Mouse (Mus musculus) cerebellum, postnatal 36 days (tissue): ENCODE measurements around the gene Neurl3.

Source experiments
- DNase-seq, 2 experiments: peaks; one replicate each; pipeline ENCODE4 v3.0.0; 2021 to 2022; ENCODE audit warnings: mixed read lengths in 2 of 2

The Neurl3 gene

DNA sequence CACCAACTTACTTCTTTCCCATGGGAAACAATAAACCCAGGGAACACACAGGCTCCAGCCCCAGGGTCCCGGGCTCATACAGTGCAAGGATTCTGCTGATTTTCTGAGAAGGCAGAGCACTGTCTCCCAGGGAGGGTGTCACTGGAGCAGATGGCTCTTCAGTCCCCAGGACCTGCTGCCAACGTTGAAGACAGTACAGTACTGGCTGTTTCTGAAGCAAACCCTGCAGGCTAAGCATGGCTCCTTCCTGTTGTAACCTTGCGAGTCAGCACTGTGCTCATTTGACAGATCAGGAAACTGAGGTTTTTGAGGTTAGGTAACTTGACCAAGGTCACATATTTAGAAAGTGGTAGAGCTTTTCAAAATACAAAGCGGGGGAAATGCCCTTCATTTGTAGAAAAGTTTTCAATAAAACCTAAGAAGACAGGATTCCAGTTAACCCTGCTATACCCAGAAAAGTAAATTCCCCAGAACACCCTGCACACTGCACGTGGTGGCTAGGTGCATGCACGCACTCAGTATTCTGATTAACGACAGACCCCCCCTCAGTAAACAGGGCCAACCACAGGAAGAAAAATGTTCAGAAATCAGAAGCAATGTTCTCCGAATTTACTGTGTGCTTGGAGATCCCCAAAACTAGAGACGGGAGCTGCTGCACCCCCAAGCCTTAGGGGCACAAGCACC lies 22.1 kb upstream of the Neurl3 start:
- DNase-seq: peak; percentile 64 to 70

- no peak for DNase-seq
Observed at GRCm38 (mm10) chr1:36294402-36294801, 19.9 kb upstream of the Neurl3 start.

DNA sequence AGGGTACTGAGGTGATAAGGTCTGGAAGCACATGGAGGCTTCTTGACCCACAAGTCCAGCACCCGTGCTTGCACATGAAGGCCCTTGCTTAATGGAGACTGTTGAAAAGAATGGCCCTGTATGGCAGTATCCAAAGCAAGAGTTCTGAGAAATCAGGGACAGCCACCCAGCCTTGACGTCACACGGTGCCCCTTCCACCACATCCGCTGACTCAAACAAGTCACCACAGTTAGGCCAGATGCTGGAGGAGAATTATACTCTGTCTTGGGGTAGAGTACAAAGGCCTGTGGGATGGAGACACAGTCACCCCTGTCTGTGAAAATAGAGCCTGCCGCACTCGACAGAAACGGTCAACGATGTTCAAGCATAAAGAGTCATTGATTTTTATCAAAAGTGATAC lies 19.0 kb upstream of the Neurl3 start:
- no peak for DNase-seq

- DNase-seq: no peak
Observed at GRCm38 (mm10) chr1:36281849-36282248, 7.4 kb upstream of the Neurl3 start.

- no peak for DNase-seq
Observed at GRCm38 (mm10) chr1:36280938-36281337, 6.5 kb upstream of the Neurl3 start.

DNA sequence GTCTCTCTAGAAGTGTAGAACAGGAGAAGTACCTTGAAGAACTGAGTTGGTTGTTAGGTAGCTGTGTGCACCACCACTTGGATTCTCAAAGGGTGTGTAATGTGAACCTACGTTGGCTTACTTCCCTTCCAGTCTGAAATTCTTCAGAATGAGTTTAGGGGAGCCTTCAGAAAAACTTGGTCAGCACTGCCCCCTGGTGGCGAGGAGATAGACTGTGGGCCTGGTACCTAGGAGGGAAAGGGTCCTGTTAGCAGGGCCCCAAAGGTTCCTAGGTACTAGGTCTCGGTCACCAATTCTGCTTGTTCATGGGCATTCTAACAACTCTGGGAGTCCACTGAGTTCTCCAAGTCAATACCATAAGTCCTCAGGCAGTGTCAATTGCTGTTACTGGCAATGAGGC lies 4.7 kb upstream of the Neurl3 start:
- DNase-seq: peak; percentile 87 to 88

DNA sequence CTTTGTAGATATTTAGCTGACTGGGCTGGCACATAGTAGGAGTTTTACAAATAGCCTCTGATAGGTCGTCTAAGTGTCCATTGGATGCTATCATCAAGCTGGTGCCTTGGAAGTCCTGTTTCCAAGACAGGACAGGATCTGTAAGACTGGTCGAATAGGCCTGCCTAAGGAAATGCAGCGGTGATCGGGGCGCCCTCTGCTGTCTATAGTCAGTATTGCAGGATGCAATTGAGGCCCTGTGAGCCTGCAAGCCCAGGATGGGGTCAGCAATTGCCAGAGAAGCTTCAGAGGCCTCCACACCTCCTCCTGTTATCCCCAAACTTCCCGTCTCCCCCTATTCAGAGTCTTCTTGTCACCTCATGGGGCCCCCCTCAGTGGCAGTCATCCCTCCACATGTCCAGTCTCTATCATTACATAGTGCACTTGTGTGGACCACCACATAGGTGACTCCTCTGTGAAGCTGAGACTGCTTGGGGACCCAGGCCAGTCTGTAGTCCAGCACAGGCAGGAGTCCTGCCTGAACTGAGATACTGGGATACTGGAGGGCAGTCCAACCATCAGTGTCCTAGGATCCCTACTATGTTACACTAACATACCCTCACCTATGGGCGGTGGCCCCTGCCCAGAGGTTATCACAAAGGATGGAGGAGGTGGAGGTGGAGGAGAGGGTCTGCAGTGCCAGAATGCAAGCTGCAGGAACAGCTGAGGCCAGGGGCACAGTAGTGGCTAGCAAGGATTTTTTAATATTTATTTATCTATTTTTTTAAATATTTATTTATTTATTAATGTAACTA lies 3.0 kb upstream of the Neurl3 start:
- peak; percentile 85 to 90 for DNase-seq

- DNase-seq: no peak
Observed at GRCm38 (mm10) chr1:36275635-36276389, 1.3 kb upstream of the Neurl3 start.

- no peak for DNase-seq
Observed at GRCm38 (mm10) chr1:36273288-36273687, 1.2 kb downstream of the Neurl3 start.

- DNase-seq: no peak
Observed at GRCm38 (mm10) chr1:36272546-36272945, 1.9 kb downstream of the Neurl3 start.

GRCm38 (mm10) chr1:36271516-36272230 lies 2.8 kb downstream of the Neurl3 start:
- DNase-seq: no peak

DNA sequence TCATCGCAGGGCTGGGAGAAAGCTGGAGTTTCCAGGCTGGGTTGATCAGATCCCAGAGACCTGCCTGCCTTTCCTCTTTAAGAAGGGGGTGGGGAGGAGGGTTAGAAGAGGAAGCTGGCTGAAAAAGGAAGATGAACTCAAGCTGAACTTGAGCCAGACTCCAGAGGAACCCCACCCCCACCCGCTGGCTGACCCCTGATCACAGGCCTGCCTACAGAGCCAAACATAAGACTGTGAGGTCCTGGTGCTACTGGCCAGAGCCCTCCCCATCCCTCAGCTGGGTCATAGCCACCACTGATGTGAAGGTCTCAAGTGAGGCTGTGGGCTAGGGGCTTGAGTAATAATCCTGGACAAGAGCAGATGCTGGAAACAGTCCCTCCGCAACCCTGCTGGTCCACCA lies 3.8 kb downstream of the Neurl3 start:
- DNase-seq: no peak

DNA sequence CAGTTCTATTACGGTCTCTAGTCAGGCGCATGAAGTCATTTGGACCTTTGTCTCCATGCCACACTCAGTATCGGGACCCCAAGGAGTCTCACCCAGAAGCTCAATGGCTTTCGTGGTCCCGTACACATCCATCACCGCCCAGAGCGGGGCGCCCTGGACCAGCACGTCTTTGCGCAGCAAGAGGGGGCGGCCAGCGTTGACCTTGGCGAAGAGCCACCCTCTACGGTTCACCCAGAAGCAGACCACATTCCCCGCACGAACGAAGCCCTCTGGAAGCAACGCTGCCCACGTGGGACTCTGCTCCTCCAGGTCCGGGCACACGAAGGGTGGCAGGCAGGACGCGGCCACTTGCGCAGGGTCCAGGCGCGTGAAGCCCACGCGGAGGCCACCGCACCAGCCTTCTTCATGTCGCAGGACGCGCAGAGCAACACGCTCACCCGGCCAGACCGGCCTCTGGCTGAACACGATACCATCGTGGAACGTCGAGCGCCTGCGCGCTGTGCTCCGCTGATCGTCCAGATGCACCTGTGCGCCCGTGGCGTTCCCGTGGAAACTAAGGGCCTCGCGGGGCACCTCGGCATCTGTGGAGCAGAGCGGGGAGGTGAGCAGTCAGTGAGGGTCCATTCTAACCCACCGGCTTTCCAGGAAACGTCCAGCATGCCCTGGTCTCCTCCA lies 5.2 kb downstream of the Neurl3 start:
- DNase-seq: no peak

DNA sequence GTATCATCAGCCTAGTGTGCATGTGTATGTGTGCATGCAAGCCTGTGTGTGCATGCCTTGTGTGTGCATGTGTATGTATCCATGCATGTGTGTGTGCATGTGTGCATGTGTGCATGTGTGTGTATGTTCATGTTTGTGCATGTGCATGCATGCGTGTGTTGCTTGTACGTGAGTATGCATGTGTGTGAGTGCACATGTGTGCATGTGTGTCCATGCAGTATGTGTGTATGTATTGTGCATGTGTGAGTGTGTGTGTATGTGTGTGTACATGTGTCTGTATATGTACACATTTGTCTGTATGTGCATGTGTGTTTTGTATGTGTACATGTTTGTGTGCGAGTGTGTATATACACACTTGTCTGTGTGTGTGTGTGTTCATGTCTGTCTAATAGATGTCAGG lies 6.9 kb downstream of the Neurl3 start:
- no peak for DNase-seq

DNA sequence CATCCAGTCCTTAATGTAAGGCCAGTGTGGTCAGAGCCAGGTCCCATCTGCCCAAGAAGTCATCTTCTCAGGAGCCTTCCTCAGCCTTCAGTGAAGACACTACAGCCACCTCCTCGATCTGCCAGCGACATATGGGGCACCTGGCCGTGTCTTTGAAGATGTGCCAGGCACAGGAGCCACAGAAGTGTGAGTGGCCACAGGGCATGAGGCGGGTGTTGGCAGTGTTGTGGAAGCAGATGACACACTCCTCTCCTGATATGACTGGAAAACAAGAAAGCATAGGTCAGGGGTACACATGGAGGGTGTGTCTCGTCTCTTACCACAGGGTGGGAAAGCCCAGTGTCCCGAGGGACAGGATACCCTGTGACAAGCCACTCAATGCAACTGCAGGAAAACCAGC lies 8.2 kb downstream of the Neurl3 start:
- DNase-seq: peak; percentile 87 to 88

DNA sequence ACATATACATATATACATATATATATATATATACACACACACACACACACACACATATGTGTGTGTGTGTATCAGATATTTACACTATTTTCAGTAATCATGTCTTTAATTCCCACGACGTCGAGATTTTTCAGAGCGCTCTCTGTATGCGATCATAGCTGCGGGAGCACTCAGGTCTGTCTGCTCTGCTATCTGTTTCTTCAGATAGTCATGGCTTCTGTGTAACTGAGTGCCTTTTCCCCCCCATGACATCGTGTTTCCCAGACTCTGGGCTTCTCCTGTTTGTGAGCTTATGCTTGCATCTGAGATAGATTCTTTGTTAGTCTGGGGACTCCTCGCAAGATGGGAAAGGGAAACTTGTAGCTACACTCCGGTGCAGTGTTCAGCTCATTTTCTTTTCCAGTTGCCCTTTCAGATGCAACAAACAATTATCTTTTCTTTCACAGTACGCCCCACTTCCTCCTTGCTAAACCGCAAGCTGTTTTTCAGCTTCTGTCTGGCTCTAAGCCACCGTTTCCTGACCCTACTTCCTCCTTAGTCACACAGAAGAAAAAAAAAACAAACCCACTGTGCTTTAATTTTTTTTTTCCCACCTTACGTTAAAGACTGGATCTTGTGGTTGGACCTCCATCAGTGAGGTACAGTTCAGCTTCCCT lies 10.5 kb downstream of the Neurl3 start:
- no peak for DNase-seq

DNA sequence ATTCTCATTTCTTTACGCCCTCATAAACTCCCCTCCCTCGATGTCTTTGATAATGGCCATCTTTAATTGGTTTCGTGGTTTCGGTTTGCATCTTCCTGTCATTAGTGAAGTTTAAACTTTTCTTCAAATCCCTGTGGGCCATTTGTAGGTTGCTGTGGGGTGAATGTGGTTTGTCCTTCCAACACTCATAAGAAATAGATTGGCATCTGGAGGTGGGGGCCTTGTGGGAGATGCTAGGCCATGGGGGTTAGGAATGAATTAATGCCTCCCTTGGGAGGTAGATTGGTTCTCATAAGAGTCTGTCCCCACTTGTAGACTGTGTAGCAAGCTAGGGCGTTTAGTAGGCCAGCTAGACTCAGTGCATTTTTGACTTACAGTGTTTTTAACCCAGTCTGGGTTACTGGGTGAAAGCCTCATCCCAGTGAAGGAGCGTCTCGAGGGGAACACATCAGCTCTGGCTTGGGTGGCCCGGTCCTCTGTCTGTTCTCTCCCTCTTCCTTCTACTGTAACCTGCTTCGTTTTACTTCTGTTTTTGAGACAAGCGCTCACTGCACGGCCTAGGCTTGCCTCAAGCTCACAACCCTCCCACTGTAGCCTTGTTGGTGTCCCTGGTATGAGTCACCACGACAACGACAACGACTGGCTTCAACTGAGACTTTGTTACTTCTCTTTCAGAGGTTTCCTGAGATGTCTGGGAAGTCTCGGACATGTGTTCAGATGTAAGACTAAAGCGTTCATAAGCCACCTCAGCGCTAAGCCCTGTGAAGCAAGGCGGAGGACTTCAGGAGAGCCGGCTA lies 12.6 kb downstream of the Neurl3 start:
- DNase-seq: no peak

- no peak for DNase-seq
Observed at GRCm38 (mm10) chr1:36260418-36260817, 14.1 kb downstream of the Neurl3 start.

DNA sequence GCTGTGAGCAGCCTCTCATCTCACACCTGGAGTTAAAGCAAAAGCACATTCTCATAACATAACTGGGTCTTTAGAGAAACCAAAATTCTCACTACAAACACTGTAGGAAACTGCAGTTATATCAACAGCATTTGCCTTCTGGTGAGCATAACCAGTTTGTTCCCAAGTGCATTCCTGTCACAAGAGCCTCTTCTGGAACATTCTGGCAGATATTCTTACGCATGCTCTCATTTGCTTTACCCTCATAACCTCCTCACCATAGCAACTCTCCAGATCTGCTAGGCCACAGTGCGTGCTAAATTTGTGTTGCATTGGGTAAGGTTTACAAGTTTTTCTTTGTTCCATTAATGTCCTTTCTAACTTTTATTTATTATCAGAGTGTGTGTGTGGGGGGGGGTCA lies 15.2 kb downstream of the Neurl3 start:
- no peak for DNase-seq

GRCm38 (mm10) chr1:36258631-36259030 lies 15.8 kb downstream of the Neurl3 start:
- no peak for DNase-seq

GRCm38 (mm10) chr1:36257276-36257675 lies 17.2 kb downstream of the Neurl3 start:
- DNase-seq: no peak
